Mouse (Mus musculus) limb, embryonic 12.5 days (tissue): ENCODE data around the gene Rtn4ip1. TPM values are rescaled to one million over a fixed set of nuclear protein-coding genes. Genes with fewer than 3 reads are reported as not detected.
"Not testable (repeated sequence)": the region's sequence is repeated elsewhere in the genome, so short reads cannot be mapped to it uniquely, and the experiment has no call there.

Experiments
- ATAC-seq: fragments of 200-750 bp; cut with Nextera tagmentation; 2 replicates; pipeline ENCODE4 v1.8.0; 2017; ENCODE audit warnings: low read depth, moderate TSS enrichment; ENCODE audit not compliant: insufficient number of reproducible peaks, insufficient read depth, low FRiP score, low TSS enrichment
- H3K27ac ChIP-seq: fragments of 300-500 bp; sonication (generic); 2 replicates; pipeline ENCODE4 v1.5.1; 2016; ENCODE audit warnings: mild to moderate bottlenecking, moderate library complexity
- H3K27me3 ChIP-seq: fragments of 300-500 bp; sonication (generic); 2 replicates; pipeline ENCODE4 v1.6.1; 2016; ENCODE audit warnings: mild to moderate bottlenecking, moderate library complexity
- H3K36me3 ChIP-seq: fragments of 300-500 bp; sonication (generic); 2 replicates; pipeline ENCODE4 v1.6.1; 2016; ENCODE audit warnings: mild to moderate bottlenecking, moderate library complexity
- H3K4me1 ChIP-seq: fragments of 300-500 bp; sonication (generic); replicated peaks from 2 replicates; pipeline ENCODE4 v1.6.1; 2016
- H3K4me2 ChIP-seq: fragments of 300-500 bp; sonication (generic); 2 replicates; pipeline ENCODE4 v1.6.1; 2016; ENCODE audit warnings: mild to moderate bottlenecking, moderate library complexity
- H3K4me3 ChIP-seq: fragments of 300-500 bp; sonication (generic); replicated peaks from 2 replicates; pipeline ENCODE4 v1.5.1; 2016; ENCODE audit warnings: mild to moderate bottlenecking
- H3K9ac ChIP-seq: fragments of 300-500 bp; sonication (generic); replicated peaks from 2 replicates; pipeline ENCODE4 v1.6.1; 2016; ENCODE audit warnings: mild to moderate bottlenecking, moderate library complexity
- H3K9me3 ChIP-seq: fragments of 300-500 bp; sonication (generic); 2 replicates; pipeline ENCODE4 v1.6.1; 2016; ENCODE audit warnings: mild to moderate bottlenecking, moderate library complexity
- WGBS: fragments of 180-500 bp; shearing (Covaris S2); methylation state at CpG from one replicate; pipeline ENCODE4 v1.1.7; 2016; 5-methylcytosine and 5-hydroxymethylcytosine counted together
- polyA plus RNA-seq: library from polyadenylated mRNA; unstranded; fragments of >200 nt; fragmentation: Nextera tagmentation; extraction: Ambion mirVana; gene quantifications from 2 replicates; pipeline ENCODE4 v1.2.1, GENCODE M21; 2016

Rtn4ip1 gene
- polyA plus RNA-seq, 1 experiment from 2014 or later: 16.9 TPM

- 8% methylated on average over 27 of the region's 30 CpGs for WGBS
- H3K4me1 ChIP-seq: peaks cover 10% of the 10 kb centered on the region
- peak overlapping the region; percentile 78 for H3K4me2 ChIP-seq
- no peaks in the 10 kb centered on the region for H3K9me3 ChIP-seq
- H3K27ac ChIP-seq: peak overlapping the region; percentile 77
- peak; percentile 58; the same call in 1 of the 2 replicates for ATAC-seq
- peak overlapping the region; percentile 62 for H3K9ac ChIP-seq
- no peaks in the 10 kb centered on the region for H3K27me3 ChIP-seq
- H3K36me3 ChIP-seq: peaks cover 19% of the 10 kb centered on the region; the same call in 1 of the 2 replicates
- H3K4me3 ChIP-seq: peak overlapping the region; percentile 78
Observed at GRCm38 (mm10) chr10:43900883-43901570, 580 bp upstream of the Rtn4ip1 start.

DNA sequence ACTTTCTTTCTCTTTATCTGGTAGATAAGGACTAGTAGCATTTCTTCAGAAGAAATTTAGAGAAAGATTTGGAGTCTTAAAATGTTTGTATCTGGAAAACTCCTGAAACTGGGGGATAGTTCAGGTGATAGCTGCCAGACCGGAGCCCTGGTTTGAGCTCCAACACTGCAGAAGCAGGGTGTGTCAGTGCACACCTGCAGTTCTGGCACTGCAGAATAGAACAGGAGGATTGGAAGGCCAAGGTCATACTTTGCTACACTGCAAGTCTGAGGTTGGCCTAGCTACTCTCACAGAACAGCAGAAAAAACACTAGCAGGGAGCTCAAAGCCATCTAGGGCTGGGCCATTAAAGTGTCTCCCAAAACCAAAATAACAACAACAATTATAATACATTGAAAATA, 3.0 kb downstream of the Rtn4ip1 start:
- no peak overlapping the region for H3K4me3 ChIP-seq
- H3K27ac ChIP-seq: no peak overlapping the region
- 94% methylated on average over 1 of the region's 1 CpGs for WGBS
- peaks cover 10% of the 10 kb centered on the region for H3K4me1 ChIP-seq
- no peaks in the 10 kb centered on the region for H3K27me3 ChIP-seq
- H3K9ac ChIP-seq: no peak overlapping the region
- no peaks in the 10 kb centered on the region for H3K9me3 ChIP-seq
- ATAC-seq: no peak
- no peak overlapping the region for H3K4me2 ChIP-seq
- no peaks in the 10 kb centered on the region for H3K36me3 ChIP-seq

- no peaks in the 10 kb centered on the region for H3K9me3 ChIP-seq
- H3K9ac ChIP-seq: no peak overlapping the region
- peaks cover 12% of the 10 kb centered on the region; the same call in 1 of the 2 replicates for H3K36me3 ChIP-seq
- no peaks in the 10 kb centered on the region for H3K27me3 ChIP-seq
- no peak overlapping the region for H3K4me2 ChIP-seq
- ATAC-seq: no peak
- H3K4me1 ChIP-seq: no peaks in the 10 kb centered on the region
- H3K4me3 ChIP-seq: no peak overlapping the region
- WGBS: 76% methylated on average over 12 of the region's 12 CpGs
- H3K27ac ChIP-seq: no peak overlapping the region
Observed at GRCm38 (mm10) chr10:43910032-43910872, 8.6 kb downstream of the Rtn4ip1 start.

DNA sequence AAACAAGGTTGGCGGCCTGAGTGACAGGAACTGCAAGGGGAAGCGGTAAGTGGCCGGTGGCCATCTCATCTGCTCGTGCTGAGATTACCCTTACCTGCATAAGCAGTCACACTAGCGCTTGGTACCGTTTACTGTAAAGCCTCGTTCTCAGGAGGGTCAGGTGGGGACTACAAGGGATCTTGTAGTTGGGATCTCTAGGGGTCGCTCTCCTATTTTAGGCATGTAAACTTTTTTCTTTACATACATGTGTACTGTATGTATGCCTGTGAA, 9.2 kb downstream of the Rtn4ip1 start:
- Histone ChIP-seq H3K36me3 (peaks cover 12% of the 10 kb centered on the region; the same call in 1 of the 2 replicates), H3K9me3 (no peaks in the 10 kb centered on the region), H3K4me1 (no peaks in the 10 kb centered on the region), H3K27me3 (no peaks in the 10 kb centered on the region), H3K27ac (no peak overlapping the region), H3K4me2 (no peak overlapping the region), H3K4me3 (no peak overlapping the region), H3K9ac (no peak overlapping the region)
- ATAC-seq: no peak
- 91% methylated on average over 8 of the region's 8 CpGs for WGBS

GRCm38 (mm10) chr10:43912236-43912635, 10.6 kb downstream of the Rtn4ip1 start:
- Histone ChIP-seq H3K4me3 (no peak overlapping the region), H3K27me3 (no peaks in the 10 kb centered on the region), H3K4me1 (no peaks in the 10 kb centered on the region), H3K36me3 (peaks cover 12% of the 10 kb centered on the region; the same call in 1 of the 2 replicates), H3K4me2 (no peak overlapping the region), H3K9me3 (no peaks in the 10 kb centered on the region), H3K9ac (no peak overlapping the region), H3K27ac (no peak overlapping the region)
- no peak for ATAC-seq
- 84% methylated on average over 3 of the region's 3 CpGs for WGBS

DNA sequence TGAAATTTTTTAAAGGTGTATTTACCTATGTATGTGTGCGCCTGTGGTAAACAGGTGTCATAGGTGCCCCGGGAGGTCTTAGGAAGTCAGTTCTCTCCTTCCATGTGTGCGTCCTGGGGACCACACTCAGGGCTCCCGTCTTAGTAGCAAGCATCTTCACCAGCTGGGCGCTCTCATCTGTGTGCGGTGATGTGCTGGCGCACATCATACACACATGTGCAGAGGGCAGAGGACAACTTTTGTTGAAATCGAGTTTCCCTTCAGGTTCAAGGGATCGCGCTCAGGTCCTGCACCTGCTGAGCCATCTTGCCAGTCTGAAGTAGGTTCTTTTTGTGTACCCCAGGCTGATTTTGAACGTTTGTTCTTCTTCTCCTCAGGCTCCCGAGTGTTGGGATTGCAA, 14.6 kb downstream of the Rtn4ip1 start:
- no peak overlapping the region for H3K4me3 ChIP-seq
- H3K9me3 ChIP-seq: no peaks in the 10 kb centered on the region
- 0 out of 2 replicates have a peak, but pooled peaks cover 6% of the 10 kb centered on the region for H3K36me3 ChIP-seq
- H3K9ac ChIP-seq: no peak overlapping the region
- no peaks in the 10 kb centered on the region for H3K27me3 ChIP-seq
- ATAC-seq: no peak
- no peak overlapping the region for H3K27ac ChIP-seq
- no peaks in the 10 kb centered on the region for H3K4me1 ChIP-seq
- H3K4me2 ChIP-seq: no peak overlapping the region
- 85% methylated on average over 12 of the region's 12 CpGs for WGBS

DNA sequence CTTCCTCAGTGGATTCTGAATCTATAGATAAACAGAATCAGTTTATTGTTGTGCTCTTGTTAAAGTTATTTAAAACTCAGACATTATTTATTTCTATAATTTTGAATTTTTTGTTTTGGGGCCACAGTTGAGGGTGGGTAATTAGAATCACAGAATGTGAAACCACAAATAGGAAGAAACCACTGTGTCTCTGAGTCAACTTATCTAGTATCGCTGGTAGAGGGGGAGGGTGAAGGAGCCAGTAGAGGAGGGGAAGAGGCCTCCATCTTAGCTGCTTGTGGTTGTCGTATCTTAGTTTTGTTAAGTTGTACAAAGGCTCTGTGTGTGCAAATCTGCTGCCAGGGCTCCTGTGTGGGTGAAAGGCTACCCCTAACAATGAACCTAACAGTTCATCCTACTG, 15.1 kb downstream of the Rtn4ip1 start:
- no peak for ATAC-seq
- Histone ChIP-seq H3K9ac (no peak overlapping the region), H3K4me2 (no peak overlapping the region), H3K9me3 (no peaks in the 10 kb centered on the region), H3K27ac (no peak overlapping the region), H3K4me1 (no peaks in the 10 kb centered on the region), H3K36me3 (0 out of 2 replicates have a peak, but pooled peaks cover 6% of the 10 kb centered on the region), H3K4me3 (no peak overlapping the region), H3K27me3 (no peaks in the 10 kb centered on the region)
- WGBS: 93% methylated on average over 2 of the region's 2 CpGs

DNA sequence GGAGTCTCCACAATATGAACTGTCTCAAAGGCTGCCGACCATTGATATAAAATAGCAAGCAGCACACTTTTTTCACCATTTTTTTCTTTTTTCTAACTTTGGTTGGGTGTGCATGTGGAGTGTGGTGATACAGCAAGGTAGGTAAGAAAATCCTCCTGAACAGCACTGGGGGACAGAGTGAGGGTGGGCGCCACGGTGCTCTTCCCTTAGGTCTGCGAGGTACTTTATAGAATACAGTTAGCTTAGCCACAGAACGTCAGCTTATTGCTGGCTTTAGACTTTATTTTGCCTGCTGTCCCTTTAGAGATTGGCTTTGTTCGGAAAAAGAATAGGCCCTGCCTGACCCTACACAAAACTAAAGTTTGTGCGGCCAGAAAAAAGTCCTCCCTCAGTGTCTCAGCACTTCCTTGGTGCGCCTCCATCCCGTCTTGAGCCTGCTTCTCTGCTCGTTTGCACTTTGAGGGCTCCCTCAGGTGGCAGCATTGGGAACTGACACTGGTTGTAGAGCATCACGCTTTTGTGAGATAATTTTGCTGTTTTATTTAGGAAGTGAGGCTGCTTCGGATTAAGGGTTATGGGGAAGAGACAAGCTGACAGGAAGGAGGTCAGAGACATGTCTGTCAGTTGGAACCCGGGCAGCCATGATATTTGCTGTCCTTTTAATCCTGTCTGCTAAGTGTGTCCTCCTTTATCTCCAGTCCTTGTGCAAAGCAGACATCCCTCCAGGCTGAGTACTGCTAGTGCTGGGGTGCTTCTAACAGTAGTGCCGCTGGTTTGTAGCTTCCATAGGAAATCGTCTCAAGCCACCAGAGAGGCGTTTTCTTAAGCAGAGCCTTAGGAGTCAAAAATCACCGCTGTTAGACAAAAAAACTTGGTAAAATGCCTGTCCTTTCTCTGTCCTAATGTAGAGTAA, 17.3 kb downstream of the Rtn4ip1 start:
- Histone ChIP-seq H3K9ac (no peak overlapping the region), H3K27ac (no peak overlapping the region), H3K27me3 (no peaks in the 10 kb centered on the region), H3K4me1 (no peaks in the 10 kb centered on the region), H3K9me3 (no peaks in the 10 kb centered on the region), H3K4me3 (no peak overlapping the region), H3K36me3 (peaks cover 13% of the 10 kb centered on the region), H3K4me2 (no peak overlapping the region)
- ATAC-seq: no peak
- 43% methylated on average over 17 of the region's 17 CpGs for WGBS

- H3K27ac ChIP-seq: no peak overlapping the region
- H3K27me3 ChIP-seq: no peaks in the 10 kb centered on the region
- no peaks in the 10 kb centered on the region for H3K9me3 ChIP-seq
- WGBS: 94% methylated on average over 3 of the region's 3 CpGs
- no peak for ATAC-seq
- no peak overlapping the region for H3K4me2 ChIP-seq
- peaks cover 13% of the 10 kb centered on the region for H3K36me3 ChIP-seq
- H3K9ac ChIP-seq: no peak overlapping the region
- H3K4me3 ChIP-seq: no peak overlapping the region
- no peaks in the 10 kb centered on the region for H3K4me1 ChIP-seq
Observed at GRCm38 (mm10) chr10:43923096-43923495, 21.5 kb downstream of the Rtn4ip1 start.

- H3K27me3 ChIP-seq, H3K9me3 ChIP-seq, ATAC-seq, H3K4me1 ChIP-seq, H3K4me3 ChIP-seq, H3K9ac ChIP-seq, H3K27ac ChIP-seq, H3K4me2 ChIP-seq: not testable (repeated sequence)
- WGBS: 90% methylated on average over 9 of the region's 9 CpGs
- peaks cover 23% of the 10 kb centered on the region for H3K36me3 ChIP-seq
Observed at GRCm38 (mm10) chr10:43925776-43926175, 24.2 kb downstream of the Rtn4ip1 start.

DNA sequence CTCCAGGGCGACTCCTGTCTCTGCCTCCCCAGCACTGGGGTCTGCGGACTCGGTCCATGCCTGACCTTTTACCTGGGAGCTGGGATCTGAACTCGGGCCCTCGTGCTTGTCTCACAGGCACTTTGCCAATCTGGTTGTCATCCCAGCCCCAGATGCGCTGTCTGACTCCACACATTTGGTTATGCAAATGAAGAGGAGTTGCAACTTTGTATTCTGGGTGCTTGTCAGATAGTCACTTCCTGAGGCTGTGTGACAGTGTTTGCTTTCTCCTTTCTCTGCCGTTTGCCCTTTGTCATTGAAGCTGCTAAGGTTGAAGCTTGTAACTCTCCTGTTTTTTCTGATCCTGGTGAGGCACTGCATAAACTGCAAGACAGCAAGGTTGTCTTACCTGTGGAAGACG, 26.1 kb downstream of the Rtn4ip1 start:
- no peaks in the 10 kb centered on the region for H3K9me3 ChIP-seq
- H3K36me3 ChIP-seq: peaks cover 30% of the 10 kb centered on the region
- no peak for ATAC-seq
- no peak overlapping the region for H3K9ac ChIP-seq
- H3K4me3 ChIP-seq: no peak overlapping the region
- no peaks in the 10 kb centered on the region for H3K4me1 ChIP-seq
- no peaks in the 10 kb centered on the region for H3K27me3 ChIP-seq
- 87% methylated on average over 8 of the region's 8 CpGs for WGBS
- H3K4me2 ChIP-seq: no peak overlapping the region
- H3K27ac ChIP-seq: no peak overlapping the region
